Mouse (Mus musculus) lung, adult 2 months (tissue): Measurements from ENCODE around the gene Actl7b.

ENCODE experiments used
- CTCF ChIP-seq: fragments of 200-500 bp; IDR thresholded peaks from 2 replicates; pipeline ENCODE4 v1.5.1; 2011; ENCODE audit warnings: mild to moderate bottlenecking, low read length, control low read depth; ENCODE audit not compliant: insufficient read depth
- POLR2A ChIP-seq: fragments of 200-500 bp; IDR thresholded peaks from 2 replicates; pipeline ENCODE4 v1.6.1; 2011; ENCODE audit warnings: low read depth, mild to moderate bottlenecking, control low read depth, low read length, borderline replicate concordance; ENCODE audit errors: extremely low read depth

GRCm38 (mm10) chr4:56725839-56726238 lies 15.4 kb downstream of the Actl7b start:
- TF ChIP-seq POLR2A (no peak), CTCF (no peak)
